Mouse (Mus musculus): Measurements from ENCODE around the gene Bola1.

DNA sequence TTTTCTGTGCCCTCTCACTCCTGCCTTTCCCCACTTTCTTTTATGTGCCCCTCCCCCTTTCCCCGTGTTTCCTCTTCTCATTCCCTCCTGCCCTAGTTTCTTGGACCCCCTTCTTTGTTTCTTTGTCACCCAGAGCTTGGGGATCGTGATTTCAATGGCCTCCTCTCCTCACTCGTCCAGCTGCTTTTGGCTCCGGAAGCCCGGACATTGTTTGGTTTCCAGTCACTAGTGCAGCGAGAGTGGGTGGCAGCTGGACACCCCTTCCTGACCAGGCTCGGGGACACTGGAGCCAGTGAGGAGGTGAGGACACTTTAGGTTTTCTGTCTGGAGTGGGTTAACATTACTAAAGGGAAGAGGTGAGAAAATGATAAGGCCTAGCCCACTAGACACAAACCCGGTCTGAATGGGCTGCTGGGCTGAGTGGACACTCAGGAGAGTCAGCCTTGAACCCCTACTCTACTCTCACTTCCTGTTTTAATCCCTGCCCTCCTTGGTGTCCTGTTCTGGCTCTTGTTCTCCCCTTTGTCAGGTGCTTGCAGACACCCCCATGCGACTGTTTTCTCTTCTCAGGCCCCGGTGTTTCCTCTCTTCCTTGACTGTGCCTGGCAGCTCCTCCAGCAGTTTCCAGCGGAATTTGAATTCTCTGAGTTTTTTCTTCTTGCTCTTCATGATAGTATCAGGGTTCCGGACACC lies 50.9 kb downstream of the Bola1 start:
- TF ChIP-seq CTCF (IDR thresholded peaks at IDR 0.05; ENCODE audit: control insufficient read depth, insufficient read depth, insufficient replicate concordance, low read depth, low read length): no peak
- TF ChIP-seq POLR2A (IDR thresholded peaks at IDR 0.05; ENCODE audit: control insufficient read depth, low read depth, low read length): no peak

Data from testis, adult 2 months (tissue).